Mouse (Mus musculus) T-helper 17 cell (primary cell): Measurements from ENCODE around the gene Gm20388.

Experiments used
- in situ Hi-C, 2 experiments: fragments of 300-600 bp; cut with MboI, MseI; formaldehyde crosslinking; loops; 1 replicate in 1 of 2; 2 replicates in 1 of 2; pipeline ENCODE4 v1.15.1; 2025; ENCODE audit warnings: high pct_unique_total_duplicates in 2 of 2

Gm20388 gene

DNA sequence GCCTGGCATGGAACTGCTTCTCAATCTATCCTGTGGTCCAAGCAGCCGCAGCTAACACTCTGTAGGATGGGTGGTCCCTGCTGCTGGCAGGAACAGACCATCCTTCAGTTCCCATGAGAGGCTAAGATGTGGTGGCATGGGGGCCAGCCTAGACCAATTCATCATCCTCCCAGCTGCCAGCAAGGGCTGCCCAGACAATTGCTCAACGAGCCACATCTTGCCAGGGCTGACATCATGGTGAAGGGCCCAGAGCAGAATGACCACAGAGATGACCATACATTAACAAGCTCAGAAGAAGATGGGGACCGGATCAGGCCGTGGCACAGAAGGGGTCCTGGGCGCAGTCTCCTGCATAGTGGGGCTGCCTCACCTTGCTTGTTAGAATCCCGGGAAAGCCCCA lies 700.2 kb downstream of the Gm20388 start:
- in situ Hi-C loops: no loop called here

DNA sequence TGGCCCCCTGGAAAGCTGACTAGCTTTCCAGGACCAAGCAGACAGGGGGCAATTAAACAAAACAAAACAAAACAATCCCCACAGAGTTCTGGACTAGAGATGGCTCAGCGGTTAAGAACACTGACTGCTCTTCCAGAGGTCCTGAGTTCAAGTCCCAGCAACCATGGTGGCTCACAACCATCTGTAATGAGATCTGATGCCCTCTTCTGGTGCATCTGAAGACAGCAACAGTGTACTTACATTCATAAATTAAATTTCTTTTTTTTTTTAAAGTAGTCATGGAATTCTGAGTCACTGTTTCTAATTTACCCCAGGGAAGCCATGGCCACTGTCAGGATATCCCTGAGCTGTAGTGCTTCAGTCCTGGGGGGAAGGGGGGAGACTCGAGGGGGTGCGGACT lies 703.9 kb downstream of the Gm20388 start:
- in situ Hi-C loops: no loop called here

GRCm38 (mm10) chr8:120616663-120617626 lies 706.3 kb downstream of the Gm20388 start:
- in situ Hi-C loops: no loop called here

GRCm38 (mm10) chr8:120618110-120618509 lies 707.5 kb downstream of the Gm20388 start:
- in situ Hi-C loops: no loop called here

DNA sequence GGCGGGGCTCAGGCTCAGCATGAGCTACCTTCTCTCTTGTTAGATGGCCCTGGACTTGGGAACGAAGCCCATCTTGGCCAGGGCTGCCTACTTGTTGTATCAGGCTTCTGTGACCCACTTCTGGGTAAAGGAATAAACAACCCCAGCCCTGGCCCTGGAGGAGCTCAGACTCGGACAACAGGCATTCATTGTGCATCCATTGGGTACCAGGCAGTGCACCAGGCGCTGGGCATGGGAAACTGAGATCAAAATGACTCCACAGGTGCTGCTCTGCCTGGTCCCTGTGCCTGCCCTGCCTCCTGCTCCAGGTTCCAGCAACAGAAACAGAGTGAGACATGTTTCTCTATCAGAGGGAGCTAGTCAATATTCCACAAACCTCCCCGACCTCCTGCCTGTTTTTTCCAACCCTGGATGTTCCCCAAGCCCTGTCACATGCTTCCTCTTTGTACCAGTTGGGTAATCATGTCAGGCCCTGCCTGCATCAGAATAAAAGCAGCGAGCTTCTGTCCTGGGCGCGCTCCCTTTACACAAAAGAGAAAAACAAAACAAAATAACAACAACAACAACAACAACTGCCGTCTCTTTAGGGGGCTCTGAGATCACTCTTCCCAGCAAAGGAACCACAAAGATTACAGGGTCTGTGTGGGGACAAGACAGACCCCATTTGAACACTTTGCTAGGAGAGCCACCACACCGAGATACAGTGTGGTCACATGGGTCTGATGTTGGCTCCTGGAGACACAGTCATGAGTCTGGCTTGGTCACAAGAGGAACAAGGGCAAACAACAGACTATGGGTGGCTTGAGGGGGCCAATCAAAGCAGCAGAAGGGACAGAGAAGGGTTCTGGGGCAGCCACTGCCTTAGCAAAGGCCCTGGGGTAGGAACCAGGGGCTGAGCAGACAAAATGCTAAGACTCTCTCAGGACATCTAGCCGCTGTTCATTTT lies 708.9 kb downstream of the Gm20388 start:
- in situ Hi-C loops: no loop called here

- in situ Hi-C loops: no loop called here
These were observed 709.8 kb downstream of the Gm20388 start for GRCm38 (mm10) chr8:120620441-120620840.

- in situ Hi-C loops: no loop called here
These were observed 711.5 kb downstream of the Gm20388 start for GRCm38 (mm10) chr8:120622161-120622560.

GRCm38 (mm10) chr8:120623608-120624007 lies 713.0 kb downstream of the Gm20388 start:
- in situ Hi-C loops: no loop called here

GRCm38 (mm10) chr8:120626461-120626860 lies 715.8 kb downstream of the Gm20388 start:
- in situ Hi-C loops: loop anchor here in 1 of 2 experiments (25.0 kb wide), 1 partner anchor 461 kb away; the partner anchor contains the start of gene Foxf1

GRCm38 (mm10) chr8:120627298-120627697 lies 716.7 kb downstream of the Gm20388 start:
- in situ Hi-C loops: loop anchor here in 1 of 2 experiments (25.0 kb wide), 1 partner anchor 460 kb away; the partner anchor contains the start of gene Foxf1

GRCm38 (mm10) chr8:120630031-120630430 lies 719.4 kb downstream of the Gm20388 start:
- in situ Hi-C loops: loop anchor here in 1 of 2 experiments (25.0 kb wide), 1 partner anchor 457 kb away; the partner anchor contains the start of gene Foxf1

DNA sequence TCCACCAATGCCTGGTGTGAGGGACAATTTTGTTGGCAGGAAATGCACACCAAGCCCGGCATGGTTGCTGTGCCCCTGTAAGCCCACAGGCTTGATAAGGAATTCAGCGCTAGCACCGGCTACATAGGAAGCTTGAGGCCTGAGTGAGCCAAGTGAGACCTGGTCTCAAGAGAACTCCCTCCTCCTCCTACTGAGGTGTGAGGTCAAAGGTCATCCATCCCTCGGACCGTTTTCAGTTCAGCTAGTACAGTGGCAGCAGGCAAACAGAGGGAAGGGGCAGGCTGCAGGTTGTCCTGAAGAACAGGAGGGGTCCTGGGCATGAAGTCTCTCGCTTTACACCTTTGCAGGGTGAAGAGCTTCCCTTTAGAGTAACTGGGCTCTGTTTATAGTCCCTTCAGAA lies 720.2 kb downstream of the Gm20388 start:
- in situ Hi-C loops: loop anchor here in 1 of 2 experiments (25.0 kb wide), 1 partner anchor 456 kb away; the partner anchor contains the start of gene Foxf1

GRCm38 (mm10) chr8:120631441-120632375 lies 721.1 kb downstream of the Gm20388 start:
- in situ Hi-C loops: loop anchor here in 1 of 2 experiments (25.0 kb wide), 1 partner anchor 456 kb away; the partner anchor contains the start of gene Foxf1

DNA sequence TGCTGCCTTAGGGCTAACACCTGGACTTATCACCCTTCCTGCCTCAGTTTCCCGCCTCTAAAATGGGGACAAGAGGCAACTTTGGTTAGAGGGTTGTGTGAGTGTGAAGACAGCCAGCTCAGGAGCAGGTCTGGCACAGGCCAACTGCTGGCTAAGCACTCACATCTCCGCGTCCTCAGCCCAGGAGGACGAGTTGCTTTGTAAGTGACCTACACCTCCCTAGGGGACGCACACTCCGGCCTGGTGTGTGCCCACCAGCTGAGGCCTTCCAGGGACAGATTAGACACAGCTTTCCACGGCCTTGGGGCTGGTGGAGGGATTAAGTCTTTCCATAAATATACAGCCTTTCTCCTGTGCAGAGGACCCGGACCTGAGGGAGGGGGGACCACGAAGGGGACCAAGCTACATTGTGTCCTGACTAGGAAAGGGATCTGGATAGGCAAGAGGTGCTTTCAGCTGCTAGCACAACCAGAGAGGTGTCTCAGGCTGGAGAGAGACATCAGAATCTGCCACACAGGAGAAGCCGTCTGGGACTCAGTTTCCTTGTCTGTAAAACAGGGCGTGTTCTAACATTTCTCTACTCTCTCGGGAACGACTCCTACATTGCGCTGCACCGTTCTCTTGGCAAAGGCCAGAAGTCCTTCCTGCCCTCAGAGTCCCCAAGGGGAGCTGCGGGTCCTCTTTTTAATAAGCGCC lies 722.5 kb downstream of the Gm20388 start:
- in situ Hi-C loops: loop anchor here in 1 of 2 experiments (25.0 kb wide), 1 partner anchor 454 kb away; the partner anchor contains the start of gene Foxf1

DNA sequence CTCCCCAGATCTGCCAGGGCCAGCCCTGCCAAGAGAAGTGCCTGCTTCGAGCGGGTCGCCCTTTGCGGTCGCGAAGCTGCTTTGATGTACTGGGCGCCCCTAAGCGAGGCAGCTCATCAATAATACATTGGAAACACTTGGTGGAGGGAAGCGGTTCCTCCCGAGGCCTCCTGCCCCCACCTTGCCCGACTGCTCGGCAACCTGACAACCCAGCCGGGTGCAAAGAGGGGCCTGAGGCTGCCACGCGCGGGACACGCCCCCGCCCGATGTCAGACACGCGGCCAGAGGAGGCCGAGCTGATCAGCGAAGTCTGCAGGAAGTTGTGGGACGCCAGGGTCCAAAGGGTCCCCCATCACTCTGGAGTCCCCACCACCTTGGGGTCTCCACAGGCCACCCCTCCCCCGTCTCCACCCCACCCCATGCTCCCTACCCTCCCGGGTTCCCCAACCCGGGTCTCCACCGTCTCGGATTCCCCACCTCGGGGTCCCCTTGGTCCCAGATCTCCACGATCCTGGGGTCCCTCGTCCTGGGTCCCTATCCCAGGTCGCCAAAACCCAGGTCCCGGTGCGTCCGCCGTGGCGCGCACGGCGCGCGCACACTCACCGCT lies 723.1 kb downstream of the Gm20388 start:
- in situ Hi-C loops: loop anchor here in 1 of 2 experiments (25.0 kb wide), 1 partner anchor 454 kb away; the partner anchor contains the start of gene Foxf1

- in situ Hi-C loops: loop anchor here in 1 of 2 experiments (25.0 kb wide), 1 partner anchor 453 kb away; the partner anchor contains the start of gene Foxf1
These were observed 723.7 kb downstream of the Gm20388 start for GRCm38 (mm10) chr8:120634329-120634839.

GRCm38 (mm10) chr8:120641245-120641644 lies 730.6 kb downstream of the Gm20388 start:
- in situ Hi-C loops: loop anchor here in 1 of 2 experiments (25.0 kb wide), 1 partner anchor 446 kb away; the partner anchor contains the start of gene Foxf1

GRCm38 (mm10) chr8:120642031-120642662 lies 731.5 kb downstream of the Gm20388 start:
- in situ Hi-C loops: loop anchor here in 1 of 2 experiments (25.0 kb wide), 1 partner anchor 445 kb away; the partner anchor contains the start of gene Foxf1
